Mouse (Mus musculus) cortical plate, adult 2 months (tissue): Measurements from ENCODE around the gene Suclg2. TPM values are rescaled to one million over a fixed set of nuclear protein-coding genes. Genes with fewer than 3 reads are reported as not detected.

Source experiments
- H3K27ac ChIP-seq: fragments of 200-500 bp; 2 replicates; pipeline ENCODE4 v1.5.1; 2012; ENCODE audit warnings: low read length, control low read depth, inconsistent platforms; ENCODE audit not compliant: insufficient read depth
- H3K4me1 ChIP-seq: fragments of 200-500 bp; 2 replicates; pipeline ENCODE4 v1.6.1; 2011; ENCODE audit warnings: low read length; ENCODE audit not compliant: control insufficient read depth, insufficient read depth
- H3K4me3 ChIP-seq: fragments of 200-500 bp; 2 replicates; pipeline ENCODE4 v1.5.1; 2011; ENCODE audit warnings: mild to moderate bottlenecking, low read length, control low read depth; ENCODE audit not compliant: insufficient read depth
- CTCF ChIP-seq: fragments of 200-500 bp; IDR thresholded peaks from 2 replicates; pipeline ENCODE4 v1.5.1; 2011; ENCODE audit warnings: mild to moderate bottlenecking, control low read depth, low read length; ENCODE audit not compliant: insufficient read depth; ENCODE audit errors: extremely low read depth
- POLR2A ChIP-seq: fragments of 200-500 bp; IDR thresholded peaks from 2 replicates; pipeline ENCODE4 v1.6.1; 2011; ENCODE audit warnings: mild to moderate bottlenecking, low read length, control low read depth; ENCODE audit not compliant: insufficient read depth; ENCODE audit errors: extremely low read depth
- polyA plus RNA-seq: library from polyadenylated mRNA; depleted of rRNA; stranded (reverse); fragments of >200 nt; gene quantifications from 2 replicates; pipeline ENCODE4 v1.2.3, GENCODE M21; 2012

Suclg2 gene
- polyA plus RNA-seq, 1 experiment = 19.3 TPM

GRCm38 (mm10) chr6:95545296-95545695 is 173.3 kb downstream of the Suclg2 start:
- Histone ChIP-seq H3K4me1 (no peaks in the 10 kb centered on the region), H3K27ac (no peak overlapping the region), H3K4me3 (no peak overlapping the region)
- TF ChIP-seq POLR2A = no peak
- TF ChIP-seq CTCF = no peak

DNA sequence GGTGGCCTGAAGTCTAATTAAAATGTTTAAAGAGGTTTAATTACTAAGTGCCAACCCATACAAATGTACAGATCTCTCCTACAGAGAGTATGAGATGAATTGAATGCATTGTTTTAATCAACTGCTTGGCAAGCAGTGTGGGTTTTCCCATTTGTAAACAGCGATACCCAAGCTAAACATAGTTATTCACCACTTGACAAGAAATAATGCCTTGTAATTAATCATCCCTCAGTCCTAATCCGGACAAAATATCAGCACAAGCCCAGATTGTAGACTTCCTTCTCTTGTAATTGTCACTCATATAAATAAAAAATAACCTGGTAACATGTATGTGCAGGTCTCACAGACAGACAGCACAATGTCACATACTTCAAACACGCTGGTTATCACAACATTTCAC is 183.4 kb downstream of the Suclg2 start:
- Histone ChIP-seq H3K4me3 (no peak overlapping the region), H3K27ac (no peak overlapping the region), H3K4me1 (no peaks in the 10 kb centered on the region)
- TF ChIP-seq POLR2A = no peak
- TF ChIP-seq CTCF = no peak

DNA sequence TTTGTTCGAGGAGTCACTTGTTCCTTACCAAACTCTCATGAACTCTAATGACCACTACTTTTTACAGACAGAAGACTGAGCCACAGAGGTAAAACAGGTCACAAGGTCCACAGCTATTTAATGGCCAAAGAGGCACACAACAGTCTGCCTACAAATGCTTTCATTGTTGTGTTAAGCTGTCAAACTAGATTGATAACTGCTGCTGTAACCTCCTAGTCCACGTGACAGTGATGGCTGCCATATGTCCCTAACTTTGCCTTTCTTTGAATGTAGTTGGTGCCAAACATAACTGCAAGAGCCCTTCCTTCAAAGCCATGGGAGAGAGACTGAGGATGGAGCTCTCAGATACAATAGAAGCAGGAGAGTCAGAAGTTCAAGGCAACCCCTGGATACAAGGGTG is 198.8 kb downstream of the Suclg2 start:
- TF ChIP-seq CTCF = no peak
- TF ChIP-seq POLR2A = no peak
- H3K4me3 ChIP-seq = no peak overlapping the region
- H3K27ac ChIP-seq = no peak overlapping the region
- no peaks in the 10 kb centered on the region for H3K4me1 ChIP-seq

DNA sequence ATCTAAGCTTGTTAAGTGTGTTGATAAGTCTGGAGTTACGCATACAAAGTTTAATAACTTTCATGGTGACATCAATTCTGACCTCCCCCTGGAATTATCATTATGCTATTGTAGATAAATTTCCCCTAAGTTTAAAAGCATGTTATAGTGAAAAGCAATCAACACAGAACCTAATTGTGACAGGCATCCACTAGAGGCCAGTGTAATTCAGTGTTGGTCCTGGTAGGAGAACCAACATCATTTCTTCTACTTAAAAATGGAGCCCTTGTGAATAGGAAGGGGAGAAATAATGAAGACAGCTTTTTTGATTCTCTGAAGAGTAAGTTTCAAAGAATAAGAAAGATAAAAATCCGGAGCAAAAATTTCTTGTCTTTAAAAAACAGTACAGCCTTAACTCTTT is 200.2 kb downstream of the Suclg2 start:
- Histone ChIP-seq H3K27ac (no peak overlapping the region), H3K4me3 (no peak overlapping the region), H3K4me1 (no peaks in the 10 kb centered on the region)
- TF ChIP-seq POLR2A (no peak), CTCF (no peak)

DNA sequence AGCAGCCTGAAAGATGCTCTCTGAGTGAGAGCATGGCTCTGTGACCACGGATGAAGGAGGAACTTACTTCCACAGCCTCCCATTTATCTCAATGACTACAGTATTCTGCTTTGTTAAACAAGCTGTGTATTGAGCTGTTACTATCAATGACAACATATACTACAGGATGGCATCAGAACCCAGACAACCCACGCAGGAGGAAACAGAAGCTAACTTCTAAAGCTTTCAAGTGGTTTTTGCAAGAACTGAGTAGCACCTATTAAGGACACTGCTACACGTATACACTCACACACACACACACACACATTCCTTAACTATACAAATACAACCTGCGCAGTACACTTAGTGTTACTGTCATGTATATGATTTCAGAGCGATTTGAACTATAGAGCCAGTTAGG is 202.9 kb downstream of the Suclg2 start:
- no peak for TF ChIP-seq CTCF
- no peak for TF ChIP-seq POLR2A
- Histone ChIP-seq H3K4me3 (no peak overlapping the region), H3K4me1 (no peaks in the 10 kb centered on the region), H3K27ac (no peak overlapping the region)

- Histone ChIP-seq H3K4me1 (no peaks in the 10 kb centered on the region), H3K4me3 (no peak overlapping the region), H3K27ac (no peak overlapping the region)
- no peak for TF ChIP-seq POLR2A
- no peak for TF ChIP-seq CTCF
Observed at GRCm38 (mm10) chr6:95514726-95515125, 203.9 kb downstream of the Suclg2 start.

DNA sequence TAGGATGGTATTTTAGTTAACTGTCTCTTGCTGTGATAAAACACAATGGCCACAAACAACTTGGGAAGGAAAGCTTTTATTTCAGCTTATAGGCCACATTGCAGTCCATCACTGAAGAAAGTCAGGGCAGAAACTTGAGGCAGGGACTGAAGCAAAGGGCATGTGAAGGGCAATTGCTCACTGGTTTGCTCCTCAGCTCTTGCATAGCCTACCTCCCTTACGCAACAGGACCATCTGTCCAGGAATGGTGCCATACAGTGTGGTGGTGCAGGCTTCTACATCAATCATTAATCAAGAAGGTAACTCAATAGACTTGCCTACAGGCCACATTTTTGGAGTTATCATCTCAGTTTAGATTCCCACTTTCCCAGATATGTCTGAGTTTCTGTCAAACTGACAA is 206.9 kb downstream of the Suclg2 start:
- TF ChIP-seq POLR2A = no peak
- no peak for TF ChIP-seq CTCF
- H3K4me3 ChIP-seq = no peak overlapping the region
- H3K4me1 ChIP-seq = no peaks in the 10 kb centered on the region
- no peak overlapping the region for H3K27ac ChIP-seq

- H3K4me3 ChIP-seq = no peak overlapping the region
- peaks cover 2% of the 10 kb centered on the region; the same call in 1 of the 2 replicates for H3K4me1 ChIP-seq
- TF ChIP-seq CTCF (no peak), POLR2A (no peak)
- no peak overlapping the region for H3K27ac ChIP-seq
Observed at GRCm38 (mm10) chr6:95500771-95501170, 217.8 kb downstream of the Suclg2 start.

- Histone ChIP-seq H3K4me1 (peaks cover 2% of the 10 kb centered on the region; the same call in 1 of the 2 replicates), H3K27ac (no peak overlapping the region), H3K4me3 (no peak overlapping the region)
- TF ChIP-seq CTCF (no peak), POLR2A (no peak)
Observed at GRCm38 (mm10) chr6:95499639-95500038, 219.0 kb downstream of the Suclg2 start.

- Histone ChIP-seq H3K4me3 (no peak overlapping the region), H3K27ac (no peak overlapping the region), H3K4me1 (no peaks in the 10 kb centered on the region)
- TF ChIP-seq POLR2A (no peak), CTCF (no peak)
Observed at GRCm38 (mm10) chr6:95492216-95492956, 226.2 kb downstream of the Suclg2 start.
